Mouse (Mus musculus) small intestine, adult 2 months (tissue): Measurements from ENCODE around the gene Hoxd13.

Experiments
- CTCF ChIP-seq: fragments of 200-500 bp; IDR thresholded peaks from 2 replicates; pipeline ENCODE4 v1.5.1; 2012; ENCODE audit warnings: low read depth, mild to moderate bottlenecking, control low read depth, inconsistent platforms, low read length, moderate library complexity, mixed read lengths; ENCODE audit not compliant: insufficient replicate concordance, insufficient read length; ENCODE audit errors: extremely low read depth
- POLR2A ChIP-seq: fragments of 200-500 bp; IDR thresholded peaks from 2 replicates; pipeline ENCODE4 v1.6.1; 2012; ENCODE audit warnings: low read depth, mild to moderate bottlenecking, control low read depth, inconsistent platforms, low read length, moderate library complexity

DNA sequence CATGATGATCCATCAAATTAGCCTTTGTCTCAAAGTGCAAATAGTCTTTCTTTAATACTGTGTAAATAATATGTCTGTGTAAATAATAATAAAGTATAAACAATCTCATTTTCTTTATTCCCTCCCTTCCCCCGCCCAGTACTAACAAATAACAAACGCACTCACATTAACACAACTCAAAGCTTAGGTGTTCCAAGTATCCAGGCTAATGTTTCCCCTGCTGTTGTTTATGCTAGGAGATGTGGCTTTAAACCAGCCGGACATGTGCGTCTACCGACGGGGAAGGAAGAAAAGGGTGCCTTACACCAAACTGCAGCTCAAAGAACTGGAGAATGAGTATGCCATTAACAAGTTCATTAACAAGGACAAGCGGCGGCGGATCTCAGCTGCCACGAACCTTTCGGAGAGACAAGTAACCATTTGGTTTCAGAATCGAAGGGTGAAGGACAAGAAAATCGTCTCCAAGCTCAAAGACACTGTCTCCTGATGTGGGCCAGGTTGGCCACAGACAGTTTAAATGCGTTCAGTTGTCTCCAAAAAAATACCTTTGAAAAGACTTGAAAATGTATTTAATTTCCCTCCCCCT, 1.6 kb downstream of the Hoxd13 start:
- TF ChIP-seq POLR2A (no peak), CTCF (no peak)
